Mouse (Mus musculus) gastrocnemius, adult 8-10 months (tissue): Measurements from ENCODE around the gene Gm49373. TPM values are rescaled to one million over a fixed set of nuclear protein-coding genes. Genes with fewer than 3 reads are reported as not detected.
"Not testable (repeated sequence)": the region's sequence is repeated elsewhere in the genome, so short reads cannot be mapped to it uniquely, and the experiment has no call there.

Experiments
- DNase-seq, 2 experiments: peaks; one replicate each; pipeline ENCODE4 v3.0.0; 2022; ENCODE audit warnings: low spot score in 2 of 2
- total RNA-seq, 4 experiments: library from RNA; stranded (reverse); gene quantifications; 2 replicates each; pipeline ENCODE4 v1.2.4; 2022

The Gm49373 gene
- total RNA-seq, 4 experiments from 2014 or later: 0.19 to 0.39 TPM; not detected in 2

DNA sequence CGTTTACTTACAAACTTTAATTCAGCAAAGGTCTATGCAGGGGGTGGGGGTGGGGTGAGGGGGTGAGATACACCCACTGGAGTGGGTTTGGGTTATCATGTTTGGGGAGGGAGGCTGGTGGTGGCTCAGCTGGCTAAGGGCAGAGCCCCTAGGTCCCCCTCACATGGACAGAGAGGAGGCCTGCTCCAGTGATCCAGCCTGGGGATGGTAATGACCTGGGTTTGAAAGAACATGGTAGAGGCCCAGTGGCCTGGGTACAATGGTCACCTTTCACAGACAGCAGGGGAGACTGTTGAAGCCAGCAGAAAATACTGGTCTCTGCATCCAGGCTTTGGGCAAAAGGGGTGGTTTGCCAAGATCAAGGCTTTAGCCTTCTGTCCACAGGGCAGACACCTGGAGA lies 1.3 kb upstream of the Gm49373 start:
- no peak for DNase-seq

DNA sequence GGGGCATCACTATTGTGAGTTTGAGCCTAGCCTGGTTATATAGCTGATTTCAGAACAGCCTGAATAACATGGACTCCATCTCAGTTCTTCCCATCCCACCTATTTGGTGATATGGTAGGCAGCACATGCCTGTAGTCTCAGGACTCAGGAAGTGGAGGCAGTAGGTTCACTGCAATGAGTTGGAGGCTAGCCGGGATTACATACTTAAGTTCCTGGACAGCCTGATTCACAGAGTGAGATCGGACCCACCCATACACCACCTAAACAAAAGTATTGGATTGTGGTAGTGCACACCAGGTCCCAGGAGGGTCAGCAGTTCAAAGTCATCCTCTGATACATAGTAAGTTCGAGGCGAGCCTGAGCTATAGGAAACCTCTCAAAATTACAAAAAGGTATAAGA lies 255 bp downstream of the Gm49373 start:
- no peak for DNase-seq

DNA sequence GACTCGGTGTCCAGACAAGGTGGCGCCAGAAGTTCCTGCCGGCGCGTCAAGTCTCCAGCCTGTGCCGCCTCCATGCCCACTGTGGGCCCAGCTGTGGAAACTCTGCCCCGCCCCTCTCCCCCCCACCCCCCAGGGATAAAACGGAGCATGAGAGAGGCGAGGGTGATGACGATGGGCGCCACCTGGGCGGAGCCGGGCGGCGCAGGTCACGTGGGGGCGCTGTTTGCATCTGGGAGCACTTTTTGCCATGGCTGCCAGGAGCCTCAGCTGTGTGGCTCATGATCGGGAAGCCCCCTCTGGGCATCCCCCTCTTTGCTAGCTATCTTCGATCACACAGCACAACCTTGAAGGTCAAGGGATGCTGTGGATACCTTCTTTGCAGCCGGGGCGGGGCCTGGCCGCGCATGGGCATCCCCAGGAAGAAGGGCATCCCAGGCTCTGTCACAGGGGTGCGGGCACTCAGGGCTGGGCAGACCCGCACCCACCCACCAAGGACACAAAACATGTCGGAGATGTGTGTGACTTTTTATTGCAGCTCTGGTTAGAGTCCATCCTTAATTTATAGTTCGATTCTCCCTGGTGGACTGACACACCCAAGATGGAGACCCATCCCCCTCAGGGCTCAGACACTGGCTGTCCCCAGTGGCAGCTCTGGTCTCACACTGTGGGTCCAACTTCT lies 5.8 kb downstream of the Gm49373 start, which contains the start of gene Zglp1:
Gene Zglp1 (minus strand): TSS at position 88 of the 679 bp plus-strand sequence.
- no peak for DNase-seq

DNA sequence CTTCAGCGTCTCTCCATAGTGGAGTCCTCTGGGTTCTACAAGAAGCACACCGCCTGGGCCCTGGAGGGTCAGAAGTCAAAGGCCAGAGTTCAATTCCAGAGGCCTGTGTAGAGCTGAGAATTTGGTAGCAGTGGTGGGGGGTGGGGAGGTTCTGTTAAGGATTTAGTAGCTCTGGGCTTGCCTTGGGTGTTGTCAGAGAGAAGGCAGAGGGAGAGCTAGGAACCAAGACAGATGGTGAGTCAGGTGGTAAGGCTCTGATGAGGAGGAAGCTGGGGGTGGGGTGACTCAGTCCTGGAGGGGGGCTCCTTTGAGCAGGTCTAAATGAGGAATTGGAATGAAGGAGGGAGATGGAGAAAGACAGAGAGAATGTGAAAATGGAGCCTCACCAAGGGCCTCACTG lies 10.0 kb downstream of the Gm49373 start:
- DNase-seq: no peak

DNA sequence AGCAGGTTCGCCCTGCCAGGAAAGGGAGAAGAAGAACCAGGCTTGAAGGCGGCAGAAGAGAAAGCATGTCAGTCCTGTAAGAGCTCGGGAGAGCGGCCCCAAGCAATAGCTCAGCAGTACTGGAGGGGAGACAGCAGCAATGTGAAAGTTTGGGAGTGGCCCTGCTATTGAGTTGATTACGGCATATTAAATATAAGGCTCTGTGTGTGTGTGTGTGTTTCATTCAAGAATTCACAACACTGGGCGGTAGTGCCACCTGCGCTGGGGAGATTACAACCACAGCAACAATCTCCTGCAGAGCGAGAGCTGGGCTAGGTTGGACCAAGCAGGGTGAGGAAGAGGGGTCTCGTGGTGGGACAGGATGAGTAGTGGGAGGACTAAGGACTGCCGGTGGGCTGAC lies 21.3 kb downstream of the Gm49373 start:
- DNase-seq: no peak

DNA sequence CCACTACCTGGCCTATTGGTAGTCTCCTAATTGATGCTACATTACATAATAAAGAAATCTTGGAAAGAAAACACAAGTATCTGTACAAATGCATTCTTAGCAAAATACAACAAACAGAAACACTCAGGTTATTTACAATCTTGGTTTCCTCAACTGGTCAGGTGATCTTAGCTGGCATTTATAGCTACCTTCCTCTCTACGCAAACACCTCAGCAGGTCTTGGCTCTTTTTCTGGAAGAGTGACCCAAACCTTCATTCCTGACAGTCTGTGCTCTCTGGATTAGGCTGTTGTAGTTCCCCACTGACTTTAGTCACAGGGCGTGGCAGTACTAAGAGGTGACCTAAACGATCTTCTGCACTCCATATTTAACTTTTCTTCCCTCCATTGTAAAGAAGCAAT lies 27.7 kb downstream of the Gm49373 start:
- no peak for DNase-seq

DNA sequence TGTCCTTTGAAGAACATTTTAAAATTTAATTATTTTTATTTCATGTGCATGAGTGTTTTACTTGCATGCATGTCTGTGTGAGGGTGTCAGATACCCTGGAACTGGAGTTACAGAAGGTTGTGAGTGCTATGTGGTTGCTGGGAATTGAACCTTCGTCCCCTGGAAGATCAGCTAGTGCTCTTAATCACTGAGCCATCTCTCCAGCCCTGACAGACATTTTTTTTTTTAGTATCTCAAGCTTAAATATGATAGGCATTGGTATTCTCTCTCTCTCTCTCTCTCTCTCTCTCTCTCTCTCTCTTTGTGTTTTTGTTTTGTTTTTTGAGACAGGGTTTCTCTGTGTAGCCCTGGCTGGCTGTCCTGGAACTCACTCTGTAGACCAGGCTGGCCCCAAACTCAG lies 28.1 kb downstream of the Gm49373 start:
- not testable (repeated sequence) for DNase-seq

DNA sequence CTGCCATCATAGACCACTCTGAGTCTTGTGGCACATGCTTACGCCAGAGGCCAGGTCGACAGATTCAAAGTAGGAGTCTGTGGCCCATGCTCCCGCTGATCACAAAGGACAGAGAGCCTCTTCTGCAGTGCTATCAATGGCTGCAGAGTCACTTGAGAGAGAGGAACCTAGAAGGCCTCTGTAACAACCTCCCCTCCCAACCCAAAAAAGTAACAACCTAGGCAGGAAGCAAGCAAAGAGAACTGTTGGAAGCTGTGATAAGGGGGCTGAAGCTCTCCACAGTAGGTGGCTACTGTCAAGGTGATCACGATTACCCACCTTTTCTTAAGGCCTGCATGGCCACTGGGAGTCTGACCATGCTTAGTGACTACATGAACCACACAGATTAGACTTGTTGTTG lies 29.3 kb downstream of the Gm49373 start:
- no peak for DNase-seq

DNA sequence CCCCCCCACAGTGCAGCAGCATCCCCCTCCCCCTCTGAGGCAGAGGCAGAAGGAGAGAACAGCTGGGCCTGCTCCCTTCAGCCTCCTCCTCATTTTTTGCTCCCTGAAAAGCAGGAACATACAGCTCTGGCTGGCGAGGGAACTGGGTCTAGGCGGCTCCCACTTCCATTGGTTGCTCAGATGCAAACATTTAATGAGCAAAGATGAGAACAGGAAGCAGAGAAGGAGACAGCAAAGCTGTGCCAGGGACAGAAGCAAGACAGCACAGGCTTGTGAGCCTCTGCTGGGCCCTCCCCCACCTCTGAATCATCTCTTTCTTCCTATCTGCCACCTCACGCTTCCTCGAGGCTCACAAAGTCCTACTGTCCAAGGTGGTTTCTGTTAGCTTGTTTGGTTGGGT lies 31.6 kb downstream of the Gm49373 start:
- DNase-seq: no peak

DNA sequence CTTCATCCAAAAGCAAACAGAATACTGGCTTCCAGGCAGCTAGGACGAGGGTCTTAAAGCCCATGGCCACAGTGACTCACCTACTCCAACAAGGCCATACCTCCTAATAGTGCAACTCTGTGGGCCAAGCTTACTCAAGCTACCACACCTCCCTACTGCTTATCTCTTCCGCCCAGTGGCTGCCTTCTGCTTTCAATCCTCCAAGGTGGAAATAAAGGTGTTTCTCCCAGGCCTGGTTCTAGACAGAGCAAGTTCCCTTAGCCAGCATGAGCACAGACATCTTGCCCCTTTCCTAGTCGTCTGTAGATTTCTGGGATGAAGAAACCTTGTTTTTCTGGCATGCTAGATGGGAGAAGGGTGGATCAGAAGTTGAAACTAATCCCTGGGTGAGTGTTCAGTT lies 33.1 kb downstream of the Gm49373 start:
- DNase-seq: no peak

DNA sequence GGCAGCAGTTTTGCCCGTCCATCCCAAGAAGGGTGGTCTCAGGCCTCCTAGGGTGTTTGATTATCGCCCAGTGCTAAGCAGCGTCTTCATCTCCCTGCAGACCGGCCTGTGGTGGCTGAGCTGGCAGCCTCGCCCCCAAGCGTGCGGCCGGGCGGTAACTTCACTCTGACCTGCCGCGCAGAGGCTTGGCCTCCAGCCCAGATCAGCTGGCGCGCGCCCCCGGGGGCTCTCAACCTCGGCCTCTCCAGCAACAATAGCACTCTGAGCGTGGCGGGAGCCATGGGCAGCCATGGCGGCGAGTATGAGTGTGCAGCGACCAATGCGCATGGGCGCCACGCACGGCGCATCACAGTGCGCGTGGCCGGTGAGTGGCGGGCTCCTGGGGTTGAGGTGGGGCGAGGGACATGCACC lies 35.4 kb downstream of the Gm49373 start:
- no peak for DNase-seq

DNA sequence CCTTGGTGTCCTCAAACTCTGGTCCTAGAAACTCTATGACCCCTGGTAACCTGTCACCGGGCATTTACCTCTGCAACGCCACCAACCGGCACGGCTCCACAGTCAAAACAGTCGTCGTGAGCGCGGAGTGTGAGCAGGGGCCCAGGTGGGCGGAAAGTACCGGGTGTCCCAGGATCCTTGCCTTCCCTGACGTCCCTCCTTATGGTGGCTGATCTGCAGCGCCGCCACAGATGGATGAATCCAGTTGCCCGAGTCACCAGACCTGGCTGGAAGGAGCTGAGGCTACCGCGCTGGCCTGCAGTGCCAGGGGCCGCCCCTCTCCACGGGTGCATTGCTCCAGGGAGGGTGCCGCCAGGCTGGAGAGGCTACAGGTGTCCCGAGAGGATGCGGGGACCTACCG lies 36.2 kb downstream of the Gm49373 start:
- no peak for DNase-seq

DNA sequence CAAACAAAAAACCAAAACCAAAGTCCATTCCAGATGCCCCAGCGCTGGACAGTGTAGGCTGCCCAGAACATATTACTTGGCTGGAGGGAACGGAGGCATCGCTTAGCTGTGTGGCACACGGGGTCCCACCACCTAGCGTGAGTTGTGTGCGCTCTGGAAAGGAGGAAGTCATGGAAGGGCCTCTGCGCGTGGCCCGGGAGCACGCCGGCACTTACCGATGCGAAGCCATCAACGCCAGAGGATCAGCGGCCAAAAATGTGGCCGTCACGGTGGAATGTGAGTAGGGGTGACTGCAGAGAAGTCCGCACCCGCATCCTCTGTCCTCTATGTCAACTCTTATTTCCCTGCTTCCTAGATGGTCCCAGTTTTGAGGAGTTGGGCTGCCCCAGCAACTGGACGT lies 36.7 kb downstream of the Gm49373 start:
- DNase-seq: no peak

DNA sequence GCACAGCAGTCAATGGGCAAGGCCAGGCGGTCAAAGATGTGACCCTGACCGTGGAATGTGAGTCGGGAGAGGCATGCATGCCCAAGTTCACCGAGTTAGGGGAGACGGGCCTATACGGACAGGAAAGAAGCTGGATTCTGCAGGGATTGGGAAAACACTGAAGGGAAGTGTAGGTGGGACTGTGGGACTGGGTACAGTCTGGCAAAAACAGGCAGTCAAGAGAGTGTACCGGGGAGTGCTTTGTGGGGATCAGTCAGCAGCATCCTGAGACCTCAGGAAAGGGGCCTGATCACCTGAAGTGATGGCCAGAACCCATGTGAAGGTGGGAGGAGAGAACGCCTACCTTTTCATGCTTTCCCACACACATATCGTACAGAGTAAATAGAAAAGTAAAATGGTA lies 37.3 kb downstream of the Gm49373 start:
- no peak for DNase-seq

DNA sequence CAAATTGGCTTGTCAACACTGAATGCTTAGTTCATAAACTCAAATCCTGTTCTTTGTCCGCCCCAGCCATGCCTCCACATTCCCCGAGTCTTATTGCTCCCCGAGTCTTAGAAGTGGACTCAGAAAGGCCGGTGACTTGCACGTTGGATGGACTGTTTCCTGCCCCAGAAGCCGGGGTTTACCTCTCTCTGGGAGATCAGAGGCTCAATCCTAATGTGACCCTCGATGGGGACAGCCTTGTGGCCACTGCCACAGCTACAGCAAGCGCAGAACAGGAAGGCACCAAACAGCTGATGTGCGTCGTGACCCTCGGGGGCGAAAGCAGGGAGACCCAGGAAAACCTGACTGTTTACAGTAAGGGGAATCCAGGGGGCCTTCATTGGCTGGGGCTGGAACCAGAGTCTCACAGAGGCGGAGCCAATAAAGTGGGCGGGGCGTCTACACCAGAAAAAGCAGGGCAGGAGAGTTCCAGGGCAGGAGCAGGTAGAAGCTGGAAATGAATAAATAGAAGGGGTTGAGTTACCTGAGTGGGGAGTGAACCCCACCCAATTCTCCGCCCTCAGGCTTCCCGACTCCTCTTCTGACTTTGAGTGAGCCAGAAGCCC lies 38.3 kb downstream of the Gm49373 start:
- DNase-seq: no peak

DNA sequence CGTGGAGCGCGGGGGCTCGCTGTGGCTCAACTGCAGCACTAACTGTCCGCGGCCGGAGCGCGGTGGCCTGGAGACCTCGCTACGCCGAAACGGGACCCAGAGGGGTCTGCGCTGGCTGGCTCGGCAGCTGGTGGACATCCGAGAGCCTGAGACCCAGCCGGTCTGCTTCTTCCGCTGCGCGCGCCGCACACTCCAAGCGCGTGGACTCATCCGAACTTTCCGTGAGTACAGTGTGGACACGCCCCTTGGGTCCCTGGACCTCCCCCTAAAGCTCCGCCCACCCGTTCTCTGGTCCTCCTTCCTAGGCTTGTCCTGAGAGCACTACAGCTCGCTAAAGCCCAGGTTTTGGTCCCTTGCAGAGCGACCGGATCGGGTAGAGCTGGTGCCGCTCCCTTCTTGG lies 39.8 kb downstream of the Gm49373 start:
- peak; percentile 80 to 82 for DNase-seq

DNA sequence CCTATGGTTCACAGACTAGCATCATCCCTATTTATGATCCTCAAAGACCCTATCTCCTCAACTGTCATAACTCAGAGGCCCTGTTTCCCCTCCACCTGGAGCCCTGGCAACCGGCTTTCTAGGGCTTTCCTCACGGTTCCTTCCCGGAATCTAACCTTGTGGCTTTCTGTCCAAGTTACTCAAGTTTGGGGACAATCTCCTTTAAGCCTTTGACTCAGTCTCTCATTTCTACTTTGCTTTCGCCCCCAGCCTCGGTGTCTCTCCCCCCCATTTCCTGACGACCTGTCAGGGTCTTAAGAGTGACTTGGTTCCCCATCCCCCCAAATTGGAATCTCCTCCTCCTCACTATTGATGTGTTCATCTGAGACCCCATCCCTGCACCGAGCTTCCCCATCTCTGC lies 40.4 kb downstream of the Gm49373 start:
- DNase-seq: no peak

DNA sequence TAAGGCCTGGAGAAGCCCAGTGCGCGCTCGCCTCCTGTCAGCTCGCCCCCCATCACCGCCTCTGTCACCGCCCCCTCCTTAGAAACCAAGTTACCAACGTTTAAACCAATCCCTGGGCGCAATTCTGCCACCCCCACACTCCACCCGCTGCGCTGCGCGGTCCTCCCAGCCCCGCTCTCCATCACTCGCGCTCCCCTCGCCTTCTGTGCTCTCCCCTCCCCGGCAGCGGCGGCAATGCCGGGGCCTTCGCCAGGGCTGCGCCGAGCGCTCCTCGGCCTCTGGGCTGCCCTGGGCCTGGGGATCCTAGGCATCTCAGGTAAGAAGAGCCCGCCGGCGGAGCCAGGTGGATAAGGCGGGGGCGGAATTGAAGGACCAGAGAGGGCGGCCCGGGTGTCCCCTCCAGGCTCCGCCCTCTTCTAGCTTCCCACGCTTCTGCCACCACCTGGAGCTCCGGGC lies 41.0 kb downstream of the Gm49373 start, which contains the start of gene Icam5:
Gene Icam5 (plus strand): TSS at position 178 of the 456 bp plus-strand sequence.
- DNase-seq: no peak

DNA sequence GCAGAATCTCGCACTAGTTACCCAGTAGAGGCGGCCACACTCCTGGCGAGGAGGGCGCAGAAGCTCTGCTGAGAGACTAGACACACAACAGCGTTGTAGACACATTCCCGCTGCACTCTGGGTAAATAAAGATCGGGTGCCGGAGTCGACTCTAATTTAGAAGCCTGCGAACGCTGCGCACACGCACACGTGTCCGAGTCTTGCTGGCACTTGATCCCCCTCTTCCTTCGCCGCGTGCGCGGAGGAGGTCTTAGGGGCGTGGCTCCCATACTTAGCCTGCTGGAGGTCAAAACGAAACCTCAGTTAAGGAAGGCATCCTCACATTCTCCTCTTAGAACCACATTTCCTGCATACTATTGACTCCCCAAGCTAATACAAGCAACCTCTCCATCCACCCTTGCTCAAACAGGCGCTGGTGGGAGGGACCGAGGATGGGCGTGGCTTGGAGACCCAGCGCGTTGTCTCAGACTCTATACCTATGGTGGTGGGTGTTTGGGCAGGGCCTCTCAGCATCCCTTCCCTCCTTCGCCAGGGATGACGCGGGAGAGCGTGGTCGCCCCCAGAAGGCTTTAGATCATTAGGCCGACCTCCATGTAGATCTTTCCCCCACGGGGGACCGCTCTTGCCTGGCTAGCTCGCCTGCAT lies 41.5 kb downstream of the Gm49373 start:
- DNase-seq: peak in 1 of 2 experiments; percentile 65

DNA sequence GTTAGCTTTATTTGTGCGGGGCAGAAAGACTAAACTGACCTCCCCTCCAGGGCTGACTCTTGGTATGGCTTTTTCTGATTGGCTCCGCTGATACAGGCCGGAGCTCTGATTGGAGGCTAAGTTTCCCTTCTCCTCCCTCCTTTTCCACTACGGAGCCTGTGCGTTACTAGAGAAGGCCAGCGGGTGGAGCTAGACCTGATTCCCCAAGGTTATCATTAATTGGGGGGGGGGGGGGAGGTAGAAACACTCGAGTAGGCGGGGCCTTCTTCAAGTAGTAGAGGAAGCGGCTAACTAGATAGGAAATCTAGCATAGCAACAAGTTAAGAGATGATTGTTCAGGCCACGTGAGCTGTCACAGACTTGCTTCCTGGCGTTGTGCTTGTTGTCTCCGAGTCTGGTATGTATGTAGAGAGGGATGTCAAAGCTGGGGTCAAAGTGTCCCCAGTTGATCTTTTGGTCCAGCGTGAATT lies 42.1 kb downstream of the Gm49373 start:
- DNase-seq: peak; percentile 82 to 83

DNA sequence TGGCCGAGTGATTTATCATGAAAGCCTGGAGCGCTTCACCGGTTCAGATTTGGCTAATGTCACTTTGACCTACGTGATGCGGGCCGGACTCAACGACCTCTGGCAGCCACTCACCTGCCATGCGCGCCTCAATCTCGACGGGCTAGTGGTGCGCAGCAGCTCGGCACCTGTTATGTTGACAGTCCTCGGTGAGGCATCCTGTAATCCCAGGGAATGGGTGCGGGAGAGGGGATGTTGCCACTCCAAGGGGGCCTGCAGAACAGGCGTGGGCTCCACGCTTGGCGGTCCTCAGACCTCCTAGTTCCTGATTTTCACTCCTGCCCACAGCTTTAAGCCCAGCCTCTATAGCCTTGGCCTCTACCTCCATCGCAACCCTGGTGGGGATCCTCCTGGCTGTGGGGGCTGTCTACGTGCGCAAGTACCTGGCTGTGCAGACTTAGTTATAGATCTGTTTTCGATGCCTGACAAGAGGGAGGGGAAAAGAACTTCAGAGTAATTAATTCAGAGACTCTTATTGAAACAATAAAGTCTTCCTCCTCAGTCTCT lies 42.8 kb downstream of the Gm49373 start:
- no peak for DNase-seq
